Mouse (Mus musculus): ENCODE results near the gene Grik4. TPM values are rescaled to one million over a fixed set of nuclear protein-coding genes. Genes with fewer than 3 reads are reported as not detected.

The Grik4 gene
- total and polyA plus RNA-seq, 3 experiments: not detected

- no peak for TF ChIP-seq RAD21 (IDR thresholded peaks at IDR 0.05; ENCODE audit: low read depth, low read length)
- TF ChIP-seq UBTF (IDR thresholded peaks at IDR 0.05; ENCODE audit: low read depth, low read length): no peak
- TF ChIP-seq ZKSCAN1 (IDR thresholded peaks at IDR 0.05; ENCODE audit: borderline replicate concordance, low read depth, low read length): no peak
- TF ChIP-seq TBP (conservative IDR thresholded peaks at IDR 0.05; ENCODE audit: low read depth, low read length): no peak
- no peak for TF ChIP-seq JUN (IDR thresholded peaks at IDR 0.05; ENCODE audit: insufficient read depth, low read depth, low read length)
- no peak for TF ChIP-seq SIN3A (IDR thresholded peaks at IDR 0.05; ENCODE audit: low read length)
- no peak for TF ChIP-seq BHLHE40 (IDR thresholded peaks at IDR 0.05; ENCODE audit: low read depth, low read length)
- H3K9me3 ChIP-seq (replicated peaks; ENCODE audit: low read length): no peaks in the 10 kb centered on the region
- peaks cover 5% of the 10 kb centered on the region for H3K27me3 ChIP-seq (replicated peaks)
- H3K27ac ChIP-seq (ENCODE audit: insufficient read depth, low read depth): no peak overlapping the region
- 0 out of 2 replicates have a peak, but pooled peaks cover 4% of the 10 kb centered on the region for H3K79me2 ChIP-seq (replicated peaks; ENCODE audit: control insufficient read depth, extremely low read depth, insufficient read depth, poor library complexity, severe bottlenecking)
- dilution Hi-C loops (cut with MboI; ENCODE audit: extremely low pct_ligation_motif_present, extremely low pct_unique_long_range_greater_than_20kb, low sequenced_read_pairs) (no loop called here), in situ Hi-C loops (cut with MboI; ENCODE audit: low pct_ligation_motif_present, low pct_unique_long_range_greater_than_20kb, low sequenced_read_pairs) (no loop called here)
- no peak overlapping the region for H3K4me2 ChIP-seq (ENCODE audit: insufficient read depth, low read depth, poor library complexity, severe bottlenecking)
- H3K9ac ChIP-seq (ENCODE audit: insufficient read depth, low read depth): no peak overlapping the region
- DNase-seq (ENCODE audit: extremely low read depth): no peak
- peaks cover 0 to 22% of the 10 kb centered on the region in 2 experiments for H3K36me3 ChIP-seq (replicated peaks in 1 of 2; ENCODE audit: control insufficient read depth in 1 of 2, insufficient read depth in 1 of 2, low read length in 1 of 2)
- peaks cover 0 to 67% of the 10 kb centered on the region in 2 experiments; a peak in 2 of 4 replicates for H3K4me1 ChIP-seq (ENCODE audit: control insufficient read depth in 1 of 2, insufficient read depth in 2 of 2)
- no peak overlapping the region for H3K4me3 ChIP-seq (replicated peaks in 1 of 3; ENCODE audit: low read depth in 2 of 3, low read length in 2 of 3, poor library complexity in 1 of 3)
These were observed 475.9 kb downstream of the Grik4 start for GRCm38 (mm10) chr9:42468360-42468759.

Other genes starting within 250 kb of the Grik4 start
- 8.7 and 10.4 TPM in 2 replicates for gene Arhgef12, start 162.7 kb upstream of the Grik4 start, total RNA-seq (2012; rRNA removed)
- gene Arhgef12, start 162.7 kb upstream of the Grik4 start, total RNA-seq (2014; rRNA removed): 4.7 and 4.9 TPM in 2 replicates
- 7.8 and 9.4 TPM in 2 replicates for gene Arhgef12, start 162.7 kb upstream of the Grik4 start, polyA plus RNA-seq (2012; ENCODE audit: insufficient read length, low read depth)
- gene Tmem136, start 172.1 kb upstream of the Grik4 start, total RNA-seq (2012; rRNA removed): 2.3 and 3.8 TPM in 2 replicates
- 0.17 and 0.38 TPM in 2 replicates for gene Tmem136, start 172.1 kb upstream of the Grik4 start, total RNA-seq (2014; rRNA removed)
- gene Tmem136, start 172.1 kb upstream of the Grik4 start, polyA plus RNA-seq (2012; ENCODE audit: insufficient read length, low read depth): 0.34 and 0.52 TPM in 2 replicates

Measured in CH12.LX (cell line).